Mouse (Mus musculus): ENCODE data around the gene Ptprc.

Ptprc gene

GRCm38 (mm10) chr1:138040556-138040955, 135.0 kb downstream of the Ptprc start:
- no peak for DNase-seq (ENCODE audit: extremely low spot score, low spot score)

GRCm38 (mm10) chr1:138039201-138039600, 136.3 kb downstream of the Ptprc start:
- no peak for DNase-seq (ENCODE audit: extremely low spot score, low spot score)

- DNase-seq (ENCODE audit: extremely low spot score, low spot score) = no peak
Observed at GRCm38 (mm10) chr1:138037484-138037883, 138.0 kb downstream of the Ptprc start.

GRCm38 (mm10) chr1:138029649-138030048, 145.9 kb downstream of the Ptprc start:
- DNase-seq (ENCODE audit: extremely low spot score, low spot score) = peak; percentile 58

GRCm38 (mm10) chr1:138025298-138025697, 150.2 kb downstream of the Ptprc start:
- DNase-seq (ENCODE audit: extremely low spot score, low spot score) = no peak

GRCm38 (mm10) chr1:138023601-138024000, 151.9 kb downstream of the Ptprc start:
- no peak for DNase-seq (ENCODE audit: extremely low spot score, low spot score)

- DNase-seq (ENCODE audit: extremely low spot score, low spot score) = no peak
Observed at GRCm38 (mm10) chr1:138022918-138023295, 152.6 kb downstream of the Ptprc start.

GRCm38 (mm10) chr1:138021962-138022917, 153.3 kb downstream of the Ptprc start:
- peak; percentile 28 for DNase-seq (ENCODE audit: extremely low spot score, low spot score)

Measured in neural tube, embryonic 10.5 days (tissue).